Mouse (Mus musculus): ENCODE data around the gene Washc3. TPM values are rescaled to one million over a fixed set of nuclear protein-coding genes. Genes with fewer than 3 reads are reported as not detected.

Washc3 gene
- total RNA-seq, 2 experiments from 2014 or later: 22.4 to 23.5 TPM

- no peak for DNase-seq
Measured at GRCm38 (mm10) chr10:88260309-88260708, 59.4 kb downstream of the Washc3 start.

GRCm38 (mm10) chr10:88261186-88261585, 60.3 kb downstream of the Washc3 start:
- DNase-seq: no peak

- DNase-seq: no peak
Measured at GRCm38 (mm10) chr10:88263383-88263782, 62.5 kb downstream of the Washc3 start.

GRCm38 (mm10) chr10:88274045-88274444, 73.2 kb downstream of the Washc3 start:
- DNase-seq: no peak

- DNase-seq: no peak
Measured at GRCm38 (mm10) chr10:88281699-88282098, 80.8 kb downstream of the Washc3 start.

GRCm38 (mm10) chr10:88284343-88284990, 83.6 kb downstream of the Washc3 start:
- no peak for DNase-seq

GRCm38 (mm10) chr10:88287261-88287660, 86.4 kb downstream of the Washc3 start:
- DNase-seq: no peak

- no peak for DNase-seq
Measured at GRCm38 (mm10) chr10:88288061-88288460, 87.2 kb downstream of the Washc3 start.

GRCm38 (mm10) chr10:88295091-88295490, 94.2 kb downstream of the Washc3 start:
- no peak for DNase-seq

Other genes starting within 250 kb of the Washc3 start
- gene Pmch, start 110.0 kb upstream of the Washc3 start, total RNA-seq (2021): not detected
- gene Parpbp, start 54.2 kb upstream of the Washc3 start, total RNA-seq (2021): under 1 TPM; 0.42 to 0.58 TPM
- 1 to 10 TPM; 7.3 to 8.5 TPM for gene Nup37, start 54.1 kb upstream of the Washc3 start, total RNA-seq (2021)
- 1 to 10 TPM; 1.2 to 1.5 TPM for gene Dram1, start 178.0 kb downstream of the Washc3 start, total RNA-seq (2021)
- 10 to 100 TPM; 71.5 to 80.8 TPM for gene Gnptab, start 178.0 kb downstream of the Washc3 start, total RNA-seq (2021)

Measured in layer of hippocampus, postnatal 36 days (tissue).